Mouse (Mus musculus): Measurements from ENCODE around the gene Pde2a. TPM values are rescaled to one million over a fixed set of nuclear protein-coding genes. Genes with fewer than 3 reads are reported as not detected.

Gene Pde2a
- polyA plus RNA-seq, 1 experiment = 0.01 TPM

GRCm38 (mm10) chr7:101526484-101526883 is 105.0 kb downstream of the Pde2a start:
- Histone ChIP-seq H3K36me3 (ENCODE audit: control insufficient read depth) (no peaks in the 10 kb centered on the region), H3K27me3 (ENCODE audit: control insufficient read depth) (no peaks in the 10 kb centered on the region), H3K4me1 (ENCODE audit: control insufficient read depth) (no peaks in the 10 kb centered on the region), H3K4me3 (replicated peaks) (no peak overlapping the region), H3K9me3 (ENCODE audit: control insufficient read depth, low read length) (no peaks in the 10 kb centered on the region)
- TF ChIP-seq TAL1 (IDR thresholded peaks at IDR 0.05; ENCODE audit: low read length) (no peak), GATA1 (IDR thresholded peaks at IDR 0.05; ENCODE audit: low read length) (no peak)

DNA sequence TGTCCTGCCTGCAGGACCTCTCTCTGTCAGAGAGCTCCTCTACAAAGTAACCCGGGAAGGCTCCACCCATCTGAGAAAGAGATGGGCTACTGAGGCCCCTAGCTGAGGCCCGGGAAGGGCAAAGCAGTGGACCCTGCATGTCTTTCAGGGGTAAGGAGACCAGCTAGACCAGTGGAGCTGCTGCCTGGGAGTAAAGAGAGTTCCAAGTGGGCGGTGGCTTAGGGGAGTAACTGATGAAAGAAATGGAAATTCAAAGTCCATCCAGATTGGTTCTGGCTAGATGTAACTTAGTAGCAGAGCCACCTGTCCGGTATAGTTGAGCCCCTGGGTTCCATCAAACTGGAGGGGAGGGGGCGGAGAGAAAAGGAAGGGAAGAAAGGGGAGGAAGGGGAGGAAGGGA is 112.9 kb downstream of the Pde2a start:
- TF ChIP-seq TAL1 (IDR thresholded peaks at IDR 0.05; ENCODE audit: low read length) = no peak
- TF ChIP-seq GATA1 (IDR thresholded peaks at IDR 0.05; ENCODE audit: low read length) = no peak
- no peaks in the 10 kb centered on the region for H3K27me3 ChIP-seq (ENCODE audit: control insufficient read depth)
- no peak overlapping the region for H3K4me3 ChIP-seq (replicated peaks)
- no peaks in the 10 kb centered on the region for H3K36me3 ChIP-seq (ENCODE audit: control insufficient read depth)
- H3K4me1 ChIP-seq (ENCODE audit: control insufficient read depth) = no peaks in the 10 kb centered on the region
- H3K9me3 ChIP-seq (ENCODE audit: control insufficient read depth, low read length) = no peaks in the 10 kb centered on the region

- no peak for TF ChIP-seq GATA1 (IDR thresholded peaks at IDR 0.05; ENCODE audit: low read length)
- no peak overlapping the region for H3K4me3 ChIP-seq (replicated peaks)
- no peaks in the 10 kb centered on the region for H3K4me1 ChIP-seq (ENCODE audit: control insufficient read depth)
- H3K36me3 ChIP-seq (ENCODE audit: control insufficient read depth) = no peaks in the 10 kb centered on the region
- no peaks in the 10 kb centered on the region for H3K9me3 ChIP-seq (ENCODE audit: control insufficient read depth, low read length)
- no peaks in the 10 kb centered on the region for H3K27me3 ChIP-seq (ENCODE audit: control insufficient read depth)
Measured at GRCm38 (mm10) chr7:101535102-101535501, 113.6 kb downstream of the Pde2a start.

DNA sequence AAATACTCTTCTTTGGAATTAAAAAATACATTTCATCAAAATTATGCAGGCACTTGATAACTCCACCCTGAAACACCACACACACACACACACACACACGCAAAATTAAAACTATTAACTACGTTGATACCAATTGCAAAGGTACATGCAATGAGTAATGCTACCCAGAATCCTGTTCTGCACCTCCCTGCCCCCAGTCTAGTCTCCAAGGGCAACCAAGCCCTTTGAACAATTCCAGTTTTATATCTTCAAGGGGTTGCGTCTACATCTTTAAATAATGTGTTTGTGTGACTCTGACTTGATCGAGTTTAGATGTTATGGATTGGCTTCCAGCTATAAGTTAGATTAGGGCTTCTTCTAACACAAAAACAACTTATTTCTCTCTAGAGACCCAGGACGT is 114.0 kb downstream of the Pde2a start:
- no peaks in the 10 kb centered on the region for H3K36me3 ChIP-seq (ENCODE audit: control insufficient read depth)
- H3K4me1 ChIP-seq (ENCODE audit: control insufficient read depth) = no peaks in the 10 kb centered on the region
- H3K27me3 ChIP-seq (ENCODE audit: control insufficient read depth) = no peaks in the 10 kb centered on the region
- TF ChIP-seq TAL1 (IDR thresholded peaks at IDR 0.05; ENCODE audit: low read length) (no peak), GATA1 (IDR thresholded peaks at IDR 0.05; ENCODE audit: low read length) (no peak)
- H3K4me3 ChIP-seq (replicated peaks) = no peak overlapping the region
- no peaks in the 10 kb centered on the region for H3K9me3 ChIP-seq (ENCODE audit: control insufficient read depth, low read length)

DNA sequence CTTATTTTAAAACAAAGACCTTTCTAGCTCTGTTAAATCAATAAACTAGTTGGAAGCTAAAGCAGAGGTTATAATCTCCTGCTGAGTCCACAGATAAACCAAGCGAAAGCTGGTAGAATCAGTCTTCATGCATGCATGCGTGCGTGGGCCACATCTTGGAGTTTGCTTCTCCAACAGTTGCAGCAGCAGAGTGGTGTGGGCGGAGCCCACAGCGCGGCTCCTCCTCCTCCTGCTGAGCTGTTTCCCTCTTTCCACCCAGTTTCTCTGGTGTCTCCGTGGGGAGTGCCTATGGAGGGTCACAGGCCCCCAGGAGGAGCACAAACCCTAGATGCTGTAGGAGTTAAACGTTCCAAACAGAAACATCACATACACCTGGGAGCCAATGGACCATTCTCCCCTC is 116.0 kb downstream of the Pde2a start:
- Histone ChIP-seq H3K4me1 (ENCODE audit: control insufficient read depth) (no peaks in the 10 kb centered on the region), H3K9me3 (ENCODE audit: control insufficient read depth, low read length) (no peaks in the 10 kb centered on the region), H3K36me3 (ENCODE audit: control insufficient read depth) (no peaks in the 10 kb centered on the region), H3K27me3 (ENCODE audit: control insufficient read depth) (no peaks in the 10 kb centered on the region), H3K4me3 (replicated peaks) (no peak overlapping the region)
- no peak for TF ChIP-seq GATA1 (IDR thresholded peaks at IDR 0.05; ENCODE audit: low read length)
- no peak for TF ChIP-seq TAL1 (IDR thresholded peaks at IDR 0.05; ENCODE audit: low read length)

DNA sequence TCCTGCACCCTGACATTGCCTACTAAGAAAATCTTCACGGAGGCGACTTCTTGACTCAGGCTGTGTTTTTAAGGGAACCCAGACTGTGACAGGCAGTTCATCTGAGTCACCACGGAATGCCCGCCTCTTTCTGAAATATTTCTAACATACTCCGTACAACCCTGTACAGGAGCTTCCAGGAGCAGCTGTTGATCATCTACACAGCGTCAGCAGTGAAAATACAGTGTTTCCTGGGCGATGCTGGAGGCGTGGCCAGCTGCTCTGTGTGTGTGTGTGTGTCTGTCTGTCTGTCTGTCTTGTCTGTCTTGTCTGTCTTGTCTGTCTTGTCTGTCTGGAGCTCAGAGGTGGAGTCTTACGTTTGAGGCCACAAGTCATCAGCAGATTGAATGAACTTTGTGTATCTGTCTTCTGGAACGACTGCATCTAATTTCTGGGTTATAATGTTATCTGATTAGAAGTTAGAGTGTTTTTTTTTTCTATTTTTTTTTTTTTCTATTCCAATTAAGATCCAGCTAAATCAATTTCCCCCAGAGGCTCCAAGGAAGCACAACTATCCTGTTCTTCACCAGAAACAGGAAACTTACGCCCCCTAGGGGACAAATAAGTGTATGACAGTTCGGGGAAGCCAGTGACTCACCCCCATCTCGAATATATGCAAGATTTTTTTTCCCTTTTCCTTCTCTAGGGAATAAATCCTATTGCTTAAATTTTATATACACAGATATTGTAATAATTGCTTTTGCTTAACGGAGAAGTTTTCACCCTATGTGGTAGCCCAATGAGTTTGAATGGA is 116.8 kb downstream of the Pde2a start:
- TF ChIP-seq GATA1 (IDR thresholded peaks at IDR 0.05; ENCODE audit: low read length) (no peak), TAL1 (IDR thresholded peaks at IDR 0.05; ENCODE audit: low read length) (no peak)
- H3K4me1 ChIP-seq (ENCODE audit: control insufficient read depth) = no peaks in the 10 kb centered on the region
- H3K9me3 ChIP-seq (ENCODE audit: control insufficient read depth, low read length) = no peaks in the 10 kb centered on the region
- H3K4me3 ChIP-seq (replicated peaks) = no peak overlapping the region
- H3K36me3 ChIP-seq (ENCODE audit: control insufficient read depth) = no peaks in the 10 kb centered on the region
- H3K27me3 ChIP-seq (ENCODE audit: control insufficient read depth) = no peaks in the 10 kb centered on the region

DNA sequence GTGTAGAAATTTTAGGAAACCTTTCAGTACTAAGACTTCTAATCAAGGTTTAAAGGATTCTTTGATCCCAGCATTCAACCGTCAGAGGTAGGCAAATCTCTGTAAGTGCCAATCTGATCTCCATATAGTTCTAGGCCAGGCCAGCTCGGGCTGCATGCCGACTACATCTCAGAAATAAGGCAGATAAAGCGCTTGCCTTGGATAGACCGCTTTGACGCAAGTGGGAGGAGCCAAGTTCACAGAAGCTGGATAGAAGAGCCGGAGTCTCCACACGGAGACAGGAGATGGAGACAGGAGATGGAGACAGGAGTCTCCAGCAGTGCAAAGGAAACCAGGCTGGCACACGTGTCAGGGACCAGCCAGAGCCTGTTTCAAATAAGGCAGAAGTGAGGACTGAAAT is 118.3 kb downstream of the Pde2a start:
- no peak for TF ChIP-seq TAL1 (IDR thresholded peaks at IDR 0.05; ENCODE audit: low read length)
- TF ChIP-seq GATA1 (IDR thresholded peaks at IDR 0.05; ENCODE audit: low read length) = no peak
- H3K4me3 ChIP-seq (replicated peaks) = no peak overlapping the region
- H3K36me3 ChIP-seq (ENCODE audit: control insufficient read depth) = no peaks in the 10 kb centered on the region
- H3K9me3 ChIP-seq (ENCODE audit: control insufficient read depth, low read length) = no peaks in the 10 kb centered on the region
- no peaks in the 10 kb centered on the region for H3K27me3 ChIP-seq (ENCODE audit: control insufficient read depth)
- H3K4me1 ChIP-seq (ENCODE audit: control insufficient read depth) = no peaks in the 10 kb centered on the region

DNA sequence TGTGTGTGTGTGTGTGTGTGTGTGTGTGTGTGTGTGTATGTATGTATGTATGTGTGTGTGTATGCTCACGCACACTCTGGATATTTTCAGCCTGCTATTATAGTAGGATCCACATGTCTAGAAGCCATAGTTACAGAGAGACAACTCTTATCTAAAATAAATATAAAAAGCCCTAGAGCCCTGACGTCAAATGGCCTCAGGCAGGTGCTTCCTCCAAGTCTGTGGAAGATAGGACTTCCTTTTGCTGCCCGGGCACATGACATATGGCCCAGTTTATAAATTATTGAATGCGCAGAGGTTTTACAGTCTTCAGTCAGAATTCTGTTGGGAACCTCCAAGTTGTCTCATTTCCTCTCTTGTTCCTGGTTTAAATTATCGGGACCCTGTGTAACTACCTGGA is 119.2 kb downstream of the Pde2a start:
- Histone ChIP-seq H3K4me1 (ENCODE audit: control insufficient read depth) (no peaks in the 10 kb centered on the region), H3K9me3 (ENCODE audit: control insufficient read depth, low read length) (no peaks in the 10 kb centered on the region), H3K4me3 (replicated peaks) (no peak overlapping the region), H3K27me3 (ENCODE audit: control insufficient read depth) (no peaks in the 10 kb centered on the region), H3K36me3 (ENCODE audit: control insufficient read depth) (no peaks in the 10 kb centered on the region)
- no peak for TF ChIP-seq GATA1 (IDR thresholded peaks at IDR 0.05; ENCODE audit: low read length)
- no peak for TF ChIP-seq TAL1 (IDR thresholded peaks at IDR 0.05; ENCODE audit: low read length)

- H3K9me3 ChIP-seq (ENCODE audit: control insufficient read depth, low read length) = no peaks in the 10 kb centered on the region
- no peak overlapping the region for H3K4me3 ChIP-seq (replicated peaks)
- TF ChIP-seq GATA1 (IDR thresholded peaks at IDR 0.05; ENCODE audit: low read length) (no peak), TAL1 (IDR thresholded peaks at IDR 0.05; ENCODE audit: low read length) (no peak)
- H3K36me3 ChIP-seq (ENCODE audit: control insufficient read depth) = no peaks in the 10 kb centered on the region
- H3K4me1 ChIP-seq (ENCODE audit: control insufficient read depth) = no peaks in the 10 kb centered on the region
- H3K27me3 ChIP-seq (ENCODE audit: control insufficient read depth) = no peaks in the 10 kb centered on the region
Measured at GRCm38 (mm10) chr7:101541132-101541531, 119.6 kb downstream of the Pde2a start.

GRCm38 (mm10) chr7:101541734-101542133 is 120.2 kb downstream of the Pde2a start:
- TF ChIP-seq GATA1 (IDR thresholded peaks at IDR 0.05; ENCODE audit: low read length) = no peak
- TF ChIP-seq TAL1 (IDR thresholded peaks at IDR 0.05; ENCODE audit: low read length) = no peak

More at GRCm38 (mm10) chr7:101541734-101542133, 120.2 kb downstream of the Pde2a start:
- Histone ChIP-seq H3K4me1 (ENCODE audit: control insufficient read depth) (no peaks in the 10 kb centered on the region), H3K27me3 (ENCODE audit: control insufficient read depth) (no peaks in the 10 kb centered on the region), H3K36me3 (ENCODE audit: control insufficient read depth) (no peaks in the 10 kb centered on the region), H3K9me3 (ENCODE audit: control insufficient read depth, low read length) (no peaks in the 10 kb centered on the region), H3K4me3 (replicated peaks) (no peak overlapping the region)

Data from erythroblast, embryonic 14.5 days (primary cell).